Mouse (Mus musculus) NIH3T3 (cell line): Measurements from ENCODE around the gene Tex29.

Source experiments
- DNase-seq: peaks from one replicate; pipeline ENCODE4 v3.0.0-alpha.2; 2012; ENCODE audit warnings: low read depth

Gene Tex29

GRCm38 (mm10) chr8:11840174-11840573 is at the start of gene Tex29:
Gene Tex29, plus strand, starts transcription at chr8:11840474.
- no peak for DNase-seq

- no peak for DNase-seq
Measured at GRCm38 (mm10) chr8:11794956-11795355, 45.3 kb upstream of the Tex29 start.

- no peak for DNase-seq
Measured at GRCm38 (mm10) chr8:11797128-11797527, 43.1 kb upstream of the Tex29 start.

- DNase-seq, result peak; percentile 74
Measured at GRCm38 (mm10) chr8:11797729-11798479, 42.4 kb upstream of the Tex29 start.

DNA sequence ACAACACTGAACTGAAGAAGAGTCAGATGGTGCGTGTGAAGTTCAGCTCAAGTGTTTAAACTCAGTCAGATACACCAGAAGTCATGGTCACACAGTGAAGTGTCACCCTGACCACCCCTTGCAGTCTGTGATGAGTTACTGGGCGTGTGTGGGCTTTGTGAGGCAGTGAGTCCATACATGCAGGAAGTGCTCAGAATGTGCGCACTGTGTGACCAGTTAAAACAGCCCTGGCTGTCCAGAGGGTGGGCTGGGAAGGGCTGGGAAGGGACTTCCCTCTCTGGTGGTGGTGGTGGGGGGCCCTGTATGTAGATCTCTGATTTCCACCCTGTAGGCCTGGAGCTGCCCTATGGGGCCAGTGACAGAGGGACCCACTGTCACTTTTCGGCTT is 41.8 kb upstream of the Tex29 start:
- DNase-seq, result no peak

- DNase-seq, result no peak
Measured at GRCm38 (mm10) chr8:11799098-11799497, 41.2 kb upstream of the Tex29 start.

- DNase-seq, result no peak
Measured at GRCm38 (mm10) chr8:11800481-11800880, 39.8 kb upstream of the Tex29 start.

GRCm38 (mm10) chr8:11801571-11801970 is 38.7 kb upstream of the Tex29 start:
- DNase-seq, result peak; percentile 74

- DNase-seq, result no peak
Measured at GRCm38 (mm10) chr8:11804914-11805313, 35.4 kb upstream of the Tex29 start.

DNA sequence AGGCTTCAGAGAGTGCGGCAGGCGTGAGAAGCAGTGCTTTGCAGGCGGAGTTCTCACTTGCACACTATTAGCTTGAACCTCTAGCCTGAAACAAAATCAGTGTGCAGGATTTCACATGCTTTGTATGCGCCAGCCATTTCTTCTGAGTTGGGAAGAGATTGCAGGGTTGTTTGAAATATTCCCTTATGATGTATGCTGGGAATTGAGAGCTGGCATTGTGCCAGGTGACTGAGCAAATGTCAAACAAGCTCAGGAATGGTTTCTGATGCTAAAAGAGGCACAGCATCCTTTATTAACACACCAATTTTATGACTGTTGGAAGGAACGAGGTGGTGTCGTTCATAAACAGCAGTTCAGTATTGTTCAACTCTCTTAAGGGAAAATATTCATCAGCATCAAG is 34.0 kb upstream of the Tex29 start:
- DNase-seq, result peak; percentile 61

DNA sequence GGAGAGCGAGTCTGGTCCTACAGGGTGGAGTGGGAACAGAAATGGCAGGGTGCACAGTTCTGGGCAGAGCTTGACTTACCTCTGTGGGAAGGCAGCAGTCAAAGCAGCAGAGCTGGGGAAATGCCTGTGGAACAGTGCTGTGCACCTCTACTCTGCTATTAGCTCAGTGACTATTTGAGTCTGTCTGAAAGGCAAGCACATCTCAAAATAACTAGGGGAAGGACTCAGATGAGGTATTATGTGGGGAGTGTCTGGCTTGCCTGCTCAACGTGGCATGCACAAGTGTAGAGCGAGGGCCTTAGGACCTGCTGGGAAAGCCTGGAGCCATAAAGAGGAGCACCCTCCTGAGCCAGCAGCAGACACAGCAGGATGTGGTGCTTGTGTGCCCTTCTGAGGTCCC is 32.9 kb upstream of the Tex29 start:
- no peak for DNase-seq

- no peak for DNase-seq
Measured at GRCm38 (mm10) chr8:11808047-11808446, 32.2 kb upstream of the Tex29 start.

GRCm38 (mm10) chr8:11810426-11810825 is 29.8 kb upstream of the Tex29 start:
- DNase-seq, result no peak

DNA sequence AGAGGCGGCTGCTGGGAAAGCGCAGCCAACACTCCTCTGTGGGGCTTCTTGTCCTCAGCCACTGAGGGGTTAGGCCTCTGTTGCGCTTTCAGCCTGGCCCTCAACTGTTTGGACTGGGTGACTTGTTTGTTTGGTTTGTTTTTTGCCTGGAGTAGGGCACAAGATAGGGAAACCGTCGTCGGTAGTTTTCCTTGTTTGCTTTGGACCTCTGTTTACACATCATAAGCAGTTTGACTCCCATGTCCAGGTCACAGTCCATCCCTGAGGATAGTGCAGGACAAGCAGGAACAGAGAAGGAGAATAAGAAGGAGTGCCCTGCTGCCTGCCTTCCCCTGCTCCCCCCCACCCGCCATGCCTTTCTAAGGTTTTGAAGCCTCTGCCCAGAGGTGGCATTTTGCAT is 26.5 kb upstream of the Tex29 start:
- no peak for DNase-seq

DNA sequence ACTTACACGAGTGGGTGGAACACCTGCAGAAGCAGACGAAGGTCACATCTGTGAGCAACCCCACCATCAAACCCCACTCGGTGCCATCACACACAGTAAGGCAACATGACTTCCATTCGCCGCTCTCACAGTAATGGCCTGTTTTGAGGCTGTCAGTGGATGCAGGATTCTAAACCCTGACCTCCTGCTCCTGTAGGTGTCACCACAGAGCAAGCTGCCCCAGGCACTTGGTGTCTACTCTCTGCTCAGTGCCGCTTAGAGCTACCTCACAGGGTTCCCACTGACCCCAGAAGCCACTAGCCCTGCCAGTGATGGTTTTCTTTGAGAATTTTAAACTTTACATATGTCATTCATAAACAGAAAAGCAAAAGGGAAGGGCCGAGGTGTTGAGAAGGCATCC is 25.1 kb upstream of the Tex29 start:
- no peak for DNase-seq

DNA sequence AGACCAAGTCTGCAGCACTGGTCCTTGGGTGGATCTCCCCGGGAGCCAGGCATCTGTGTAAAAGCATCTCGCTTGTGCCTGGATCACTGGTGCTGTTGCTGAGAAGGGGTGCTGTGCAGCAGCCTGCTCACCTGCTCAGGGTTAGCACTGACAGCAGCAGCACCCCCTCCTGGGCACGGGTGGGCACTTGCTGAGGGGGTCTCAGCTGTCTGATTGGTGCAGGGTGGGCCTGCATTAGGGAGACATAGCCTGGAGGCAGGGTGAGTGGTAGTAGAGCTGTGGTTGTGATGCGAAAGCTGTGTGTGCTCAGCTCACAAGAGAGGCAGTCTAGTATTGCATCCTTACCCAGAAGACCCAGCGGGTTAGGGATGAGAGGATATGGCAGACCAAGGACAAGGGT is 20.1 kb upstream of the Tex29 start:
- no peak for DNase-seq

- no peak for DNase-seq
Measured at GRCm38 (mm10) chr8:11820568-11820967, 19.7 kb upstream of the Tex29 start.

GRCm38 (mm10) chr8:11821451-11822206 is 18.6 kb upstream of the Tex29 start:
- no peak for DNase-seq

- DNase-seq, result no peak
Measured at GRCm38 (mm10) chr8:11822550-11823060, 17.7 kb upstream of the Tex29 start.

DNA sequence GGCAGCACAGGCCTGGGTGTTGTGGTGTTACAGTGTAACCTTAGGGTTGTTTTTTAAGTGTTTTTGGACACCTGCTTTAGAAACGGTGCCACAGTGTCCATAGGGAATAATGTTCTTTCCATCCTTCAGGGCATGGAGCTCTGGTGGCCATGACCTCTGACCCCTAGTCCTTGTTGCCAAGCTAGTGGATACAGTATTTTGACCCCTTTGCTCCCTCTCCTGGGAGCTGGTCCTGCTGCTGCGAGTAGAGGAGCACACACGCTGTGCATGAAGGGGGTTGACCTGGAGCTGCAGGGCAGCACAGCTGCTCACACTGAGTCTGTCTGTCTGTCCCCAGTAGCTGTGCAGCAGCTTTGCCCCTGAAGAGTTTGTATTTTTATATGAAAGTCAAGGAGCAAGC is 14.5 kb upstream of the Tex29 start:
- DNase-seq, result no peak

DNA sequence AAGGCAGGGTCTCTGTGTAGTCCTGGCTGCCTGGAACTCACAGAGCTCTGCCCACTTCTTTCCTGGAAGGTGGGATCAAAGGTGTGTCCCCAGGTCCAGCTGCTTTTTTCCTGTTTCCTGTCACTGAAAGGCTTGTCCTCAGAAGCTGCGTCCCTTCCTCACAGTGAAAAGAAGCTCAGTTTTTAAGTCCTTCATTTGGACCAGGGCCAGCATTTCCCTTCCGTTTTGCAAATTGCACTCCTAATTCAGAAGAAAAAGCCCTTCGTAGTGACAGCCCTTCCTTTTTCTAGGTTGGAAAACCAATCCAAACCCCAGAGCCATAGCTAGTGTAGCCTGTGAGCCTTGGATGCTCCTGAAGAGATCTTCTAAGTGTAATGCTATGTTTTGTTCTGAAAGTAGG is 13.0 kb upstream of the Tex29 start:
- DNase-seq, result no peak

- DNase-seq, result no peak
Measured at GRCm38 (mm10) chr8:11830214-11831046, 9.8 kb upstream of the Tex29 start.
